Mouse (Mus musculus) hindbrain, embryonic 10.5 days (tissue): ENCODE measurements around the gene Me3. TPM values are rescaled to one million over a fixed set of nuclear protein-coding genes. Genes with fewer than 3 reads are reported as not detected.

Experiments
- DNase-seq: peaks from one replicate; pipeline ENCODE4 v3.0.0-alpha.2; 2017; ENCODE audit warnings: low spot score
- H3K27ac ChIP-seq: fragments of 300-500 bp; sonication (generic); 2 replicates; pipeline ENCODE4 v1.5.1; 2016; ENCODE audit warnings: mild to moderate bottlenecking, moderate library complexity
- H3K27me3 ChIP-seq: fragments of 300-500 bp; sonication (generic); 2 replicates; pipeline ENCODE4 v1.6.1; 2016; ENCODE audit warnings: mild to moderate bottlenecking; ENCODE audit not compliant: poor library complexity, insufficient read depth, severe bottlenecking
- H3K36me3 ChIP-seq: fragments of 300-500 bp; sonication (generic); 2 replicates; pipeline ENCODE4 v1.6.1; 2016; ENCODE audit warnings: mild to moderate bottlenecking, moderate library complexity
- H3K4me1 ChIP-seq: fragments of 300-500 bp; sonication (generic); replicated peaks from 2 replicates; pipeline ENCODE4 v1.6.1; 2016; ENCODE audit warnings: mild to moderate bottlenecking
- H3K4me3 ChIP-seq: fragments of 300-500 bp; sonication (generic); 2 replicates; pipeline ENCODE4 v1.5.1; 2016; ENCODE audit warnings: mild to moderate bottlenecking, moderate library complexity
- H3K9me3 ChIP-seq: fragments of 300-500 bp; sonication (generic); 2 replicates; pipeline ENCODE4 v1.6.1; 2016; ENCODE audit warnings: mild to moderate bottlenecking, moderate library complexity
- WGBS: fragments of 180-500 bp; shearing (Covaris S2); methylation state at CpG from one replicate; pipeline ENCODE4 v1.1.7; 2016; 5-methylcytosine and 5-hydroxymethylcytosine counted together
- polyA plus RNA-seq: library from polyadenylated mRNA; unstranded; fragments of >200 nt; fragmentation: Nextera tagmentation; extraction: Ambion mirVana; gene quantifications from 2 replicates; pipeline ENCODE4 v1.2.1, GENCODE M21; 2016

The Me3 gene
- polyA plus RNA-seq, 1 experiment from 2014 or later: 3.3 TPM

DNA sequence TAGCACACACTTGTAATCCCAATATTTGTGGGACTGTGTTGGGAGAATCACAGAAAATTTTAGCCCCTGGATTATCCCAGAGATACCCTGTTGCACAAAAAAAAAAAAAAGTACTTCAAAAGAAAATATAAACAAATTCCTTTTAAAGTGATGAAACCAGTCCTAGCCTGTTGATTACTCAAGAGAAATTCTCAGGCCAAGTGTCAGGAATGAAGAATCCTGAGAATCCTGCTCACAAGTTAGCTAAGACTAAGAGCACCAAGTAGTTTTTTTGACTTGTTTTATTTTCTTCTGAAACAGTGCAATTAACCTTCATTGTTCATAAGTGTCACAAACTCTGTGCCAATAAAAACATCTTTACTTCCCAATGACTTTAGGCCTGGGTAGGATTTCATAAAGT is 44.0 kb downstream of the Me3 start:
- Histone ChIP-seq H3K4me3 (no peak overlapping the region), H3K27me3 (no peaks in the 10 kb centered on the region), H3K4me1 (peaks cover 3% of the 10 kb centered on the region; the same call in 1 of the 2 replicates), H3K9me3 (no peaks in the 10 kb centered on the region), H3K27ac (no peak overlapping the region), H3K36me3 (no peaks in the 10 kb centered on the region)
- no peak for DNase-seq

DNA sequence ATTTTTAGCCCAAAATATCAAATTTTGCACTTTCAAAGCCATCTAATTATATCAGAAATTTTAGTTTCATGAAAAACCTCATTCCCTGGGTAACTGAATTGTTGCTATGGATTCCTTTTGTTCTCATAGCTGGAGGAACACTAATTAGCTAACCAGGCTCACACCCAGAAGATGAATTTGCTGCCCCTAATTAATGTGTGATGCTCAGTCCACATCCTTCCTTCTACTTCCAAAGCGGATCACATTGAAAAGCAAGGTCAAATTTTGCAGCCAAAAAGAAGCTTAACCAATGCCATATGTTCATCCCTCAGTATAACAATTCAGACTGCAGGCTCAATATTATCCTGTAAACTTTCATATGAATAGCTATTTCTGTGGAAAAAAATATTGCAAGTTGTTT is 45.7 kb downstream of the Me3 start:
- Histone ChIP-seq H3K4me3 (no peak overlapping the region), H3K27ac (no peak overlapping the region; the same call in 1 of the 2 replicates), H3K9me3 (no peaks in the 10 kb centered on the region), H3K27me3 (no peaks in the 10 kb centered on the region), H3K36me3 (no peaks in the 10 kb centered on the region), H3K4me1 (peaks cover 15% of the 10 kb centered on the region)
- no peak for DNase-seq
- WGBS: 68% methylated on average over 1 of the region's 1 CpGs

DNA sequence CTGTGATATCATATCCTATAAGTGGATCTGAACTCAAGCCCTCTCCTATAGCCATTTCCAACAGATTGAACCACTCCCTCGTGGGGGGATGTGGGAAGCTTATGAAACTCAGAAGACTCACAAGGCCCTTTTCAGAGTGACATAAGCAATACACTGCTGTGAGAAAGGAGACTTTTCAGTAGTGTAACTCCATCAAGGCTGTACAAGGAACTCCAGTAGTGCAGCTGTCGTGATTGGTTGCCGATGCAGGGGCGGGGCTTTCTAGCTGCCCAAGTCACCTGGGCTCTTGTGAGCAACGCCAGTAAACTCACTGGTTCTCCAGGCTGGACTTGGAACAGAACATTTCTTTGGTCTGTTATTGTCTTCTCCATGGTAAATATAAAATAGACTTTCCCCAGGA is 46.5 kb downstream of the Me3 start:
- H3K27me3 ChIP-seq: no peaks in the 10 kb centered on the region
- peaks cover 15% of the 10 kb centered on the region for H3K4me1 ChIP-seq
- 0 out of 2 replicates have a peak overlapping the region, but pooled peaks have one; percentile 41 for H3K27ac ChIP-seq
- H3K4me3 ChIP-seq: no peak overlapping the region
- no peaks in the 10 kb centered on the region for H3K36me3 ChIP-seq
- DNase-seq: no peak
- 91% methylated on average over 5 of the region's 5 CpGs for WGBS
- no peaks in the 10 kb centered on the region for H3K9me3 ChIP-seq

DNA sequence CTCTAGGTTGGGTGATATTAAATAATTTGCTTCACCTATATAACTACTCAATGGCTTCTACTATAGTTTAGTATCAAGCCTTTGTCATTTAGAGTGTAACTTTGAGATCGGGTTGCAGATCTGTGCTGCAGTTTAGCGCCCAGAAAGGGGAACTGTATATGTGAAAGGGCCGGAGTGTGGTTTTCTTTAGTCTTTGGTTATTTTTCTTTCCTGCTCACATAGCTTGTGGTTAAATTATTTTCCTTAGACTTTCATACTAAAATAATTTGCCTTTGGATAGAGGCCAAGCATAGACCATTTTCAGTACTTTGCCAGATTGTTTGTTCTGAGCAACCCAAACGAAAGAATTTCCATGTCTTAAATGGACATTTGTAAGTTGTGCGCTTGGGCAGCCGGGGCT is 46.9 kb downstream of the Me3 start:
- no peak overlapping the region for H3K27ac ChIP-seq
- H3K9me3 ChIP-seq: no peaks in the 10 kb centered on the region
- no peaks in the 10 kb centered on the region for H3K27me3 ChIP-seq
- 88% methylated on average over 6 of the region's 6 CpGs for WGBS
- H3K36me3 ChIP-seq: no peaks in the 10 kb centered on the region
- no peak for DNase-seq
- peaks cover 15% of the 10 kb centered on the region for H3K4me1 ChIP-seq
- no peak overlapping the region for H3K4me3 ChIP-seq

DNA sequence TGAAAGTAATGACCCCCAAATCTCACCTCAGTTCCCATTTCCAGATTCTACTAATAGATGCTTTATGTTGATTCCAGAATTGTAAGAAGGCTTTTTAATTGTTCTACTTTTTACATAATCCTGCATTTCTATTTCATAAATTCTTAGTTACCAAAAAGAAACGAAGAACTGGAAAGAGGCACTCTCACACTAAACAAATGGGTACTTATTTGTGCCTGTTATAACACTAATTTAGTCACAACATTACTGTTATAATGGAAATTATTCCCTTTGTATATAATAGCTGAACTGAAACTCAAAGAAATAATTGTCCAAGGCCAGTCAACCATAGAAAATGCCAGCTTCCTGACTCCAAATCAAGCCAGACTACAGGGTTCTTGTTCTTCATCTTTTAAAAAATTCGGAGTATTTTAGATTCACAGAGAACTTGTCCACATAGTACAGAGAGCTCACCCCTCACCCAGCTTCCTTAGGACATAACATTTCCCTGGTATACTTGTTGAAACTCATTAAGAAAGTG is 47.5 kb downstream of the Me3 start:
- H3K4me1 ChIP-seq: peaks cover 15% of the 10 kb centered on the region
- DNase-seq: no peak
- H3K27ac ChIP-seq: no peak overlapping the region
- H3K27me3 ChIP-seq: no peaks in the 10 kb centered on the region
- no peaks in the 10 kb centered on the region for H3K36me3 ChIP-seq
- H3K9me3 ChIP-seq: no peaks in the 10 kb centered on the region
- WGBS: 48% methylated on average over 2 of the region's 2 CpGs
- H3K4me3 ChIP-seq: no peak overlapping the region

DNA sequence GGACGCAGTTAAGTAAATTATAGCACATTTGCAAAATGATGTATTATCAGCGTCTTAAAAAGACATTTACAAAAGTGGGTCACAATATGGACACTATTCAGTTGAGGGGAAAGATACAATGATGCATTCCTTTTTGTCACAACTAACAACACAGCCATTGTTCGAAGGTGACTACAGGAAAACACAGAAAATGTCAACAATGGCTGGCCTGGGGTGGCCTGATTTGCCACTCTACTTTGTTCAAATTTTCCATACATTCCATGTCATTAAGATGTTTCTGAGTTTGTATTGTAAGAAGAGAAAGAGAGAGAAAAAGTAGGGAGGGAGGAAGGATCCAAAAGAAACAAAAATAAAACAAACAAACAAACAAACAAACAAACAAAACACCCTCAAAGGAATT is 48.7 kb downstream of the Me3 start:
- no peak for DNase-seq
- Histone ChIP-seq H3K36me3 (no peaks in the 10 kb centered on the region), H3K4me1 (peaks cover 15% of the 10 kb centered on the region), H3K4me3 (no peak overlapping the region), H3K27me3 (no peaks in the 10 kb centered on the region), H3K27ac (no peak overlapping the region; the same call in 1 of the 2 replicates), H3K9me3 (no peaks in the 10 kb centered on the region)
- WGBS: 66% methylated on average over 3 of the region's 3 CpGs

DNA sequence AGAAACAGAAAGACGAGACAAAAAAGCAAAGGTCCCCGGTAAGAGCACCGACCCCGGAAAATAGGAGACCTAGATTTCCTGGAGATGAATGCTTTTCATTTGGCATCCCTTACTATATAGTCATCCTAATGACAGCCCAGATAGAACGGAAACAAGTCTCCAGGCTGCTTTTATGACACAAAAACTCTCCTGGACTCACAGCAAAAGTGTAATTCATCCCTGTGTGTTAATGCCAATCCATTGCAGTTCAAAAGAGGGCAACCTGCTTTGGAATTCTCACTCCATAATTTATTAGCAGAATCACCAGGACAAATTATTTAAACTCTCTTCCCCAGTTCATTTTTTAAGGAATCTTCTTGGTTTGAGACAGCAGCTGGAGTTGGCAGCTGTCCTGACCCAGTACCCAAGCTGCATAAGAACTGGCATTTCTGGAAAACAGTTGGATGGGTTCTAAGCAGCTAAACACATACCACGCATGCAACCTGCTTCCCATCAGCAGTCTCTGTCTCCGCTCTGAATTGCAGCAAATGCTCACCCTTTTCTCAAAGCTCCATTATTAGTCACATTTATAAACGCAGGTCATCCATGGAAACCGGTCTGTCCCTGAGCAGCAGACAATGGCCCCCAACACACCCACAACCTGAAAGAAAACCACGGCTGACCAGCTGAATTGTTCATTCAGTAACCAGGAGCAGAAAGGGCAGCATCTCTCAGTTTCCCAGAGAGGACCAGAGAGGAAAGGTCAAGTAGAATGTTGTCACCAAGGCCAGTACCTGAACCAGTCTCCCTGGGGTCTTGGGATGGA is 49.7 kb downstream of the Me3 start:
- Histone ChIP-seq H3K27ac (peak overlapping the region; percentile 17; the same call in 1 of the 2 replicates), H3K36me3 (no peaks in the 10 kb centered on the region)
- WGBS: 64% methylated on average over 10 of the region's 10 CpGs

DNA sequence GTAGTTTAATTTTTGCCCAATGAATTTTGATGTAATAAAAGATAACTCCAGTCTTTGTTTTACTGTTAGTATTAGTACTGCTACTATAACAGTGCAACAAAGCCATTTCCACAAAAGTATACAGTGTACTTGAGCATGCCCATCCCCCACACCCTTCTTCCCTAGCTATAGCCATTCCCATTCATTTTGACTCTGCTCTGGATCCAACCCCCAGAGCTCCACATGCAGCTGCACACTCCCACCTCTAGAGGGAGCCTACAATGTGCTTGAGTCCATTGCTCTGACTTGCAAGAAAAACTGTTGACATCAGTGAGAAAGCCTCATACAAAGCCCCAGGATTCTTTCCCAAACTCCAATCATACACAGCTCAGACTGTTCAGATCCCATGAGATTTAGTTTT is 66.0 kb downstream of the Me3 start:
- Histone ChIP-seq H3K36me3 (no peaks in the 10 kb centered on the region), H3K4me1 (peaks cover 16% of the 10 kb centered on the region; the same call in 1 of the 2 replicates), H3K27ac (no peak overlapping the region), H3K4me3 (no peak overlapping the region), H3K27me3 (no peaks in the 10 kb centered on the region), H3K9me3 (no peaks in the 10 kb centered on the region)
- peak; percentile 40 for DNase-seq

More for the DNA sequence above, 49.7 kb downstream of the Me3 start:
- peaks cover 15% of the 10 kb centered on the region for H3K4me1 ChIP-seq
- no peaks in the 10 kb centered on the region for H3K9me3 ChIP-seq
- DNase-seq: no peak
- H3K27me3 ChIP-seq: no peaks in the 10 kb centered on the region
- H3K4me3 ChIP-seq: no peak overlapping the region

DNA sequence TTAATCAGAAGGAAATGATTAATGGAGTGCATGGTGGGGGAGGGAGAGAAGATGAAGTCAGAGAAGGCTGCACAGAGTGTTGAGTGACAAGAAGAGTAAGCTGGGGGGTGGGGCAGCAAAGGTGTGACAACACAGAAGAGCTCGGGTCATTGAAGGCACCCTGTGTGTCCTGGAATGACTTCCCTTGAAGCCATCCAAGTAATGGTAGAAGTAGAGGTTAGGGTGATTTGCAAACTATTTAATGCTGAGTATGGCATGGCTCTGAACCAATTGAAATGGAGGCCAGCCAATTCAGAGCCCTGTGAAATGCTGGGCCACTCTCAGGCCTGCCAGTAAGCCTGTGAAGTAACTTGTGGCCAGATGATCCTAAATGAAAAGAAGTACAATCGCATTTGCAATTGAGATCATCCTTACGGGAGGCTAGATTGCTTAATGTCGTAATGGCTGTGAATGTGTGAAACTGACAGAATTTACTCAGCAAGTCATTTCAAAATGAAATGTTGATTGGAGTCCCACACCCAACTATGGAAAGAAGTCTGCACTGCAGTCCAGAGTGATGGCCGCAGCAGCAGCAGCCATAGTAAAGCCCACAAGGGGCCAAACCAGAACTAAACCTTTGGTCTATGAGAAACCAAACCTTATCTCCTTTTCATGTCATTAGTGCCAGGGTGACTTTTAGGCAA is 67.6 kb downstream of the Me3 start:
- Histone ChIP-seq H3K9me3 (no peaks in the 10 kb centered on the region), H3K27ac (no peak overlapping the region), H3K27me3 (no peaks in the 10 kb centered on the region), H3K4me3 (no peak overlapping the region), H3K4me1 (peaks cover 16% of the 10 kb centered on the region; the same call in 1 of the 2 replicates), H3K36me3 (no peaks in the 10 kb centered on the region)
- WGBS: 82% methylated on average over 5 of the region's 5 CpGs
- DNase-seq: no peak

DNA sequence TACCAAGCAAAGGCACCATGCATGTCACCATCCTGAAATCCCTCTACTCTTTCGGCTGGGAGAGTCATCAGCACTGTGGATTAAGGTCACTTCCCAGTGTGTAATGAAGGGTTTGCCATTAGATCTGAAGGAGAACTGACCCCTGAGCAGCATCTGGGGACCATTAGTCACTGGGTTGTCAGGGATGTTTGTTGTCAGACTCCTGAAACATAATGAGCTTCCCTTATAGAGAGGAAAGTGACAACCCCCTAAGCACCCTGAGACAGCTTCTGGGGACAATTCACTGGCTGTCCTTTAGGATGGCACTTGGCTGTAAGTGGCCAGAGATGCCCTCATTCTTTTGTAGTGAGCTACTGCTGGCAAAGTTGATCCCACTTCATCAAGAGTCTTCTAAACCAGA is 68.3 kb downstream of the Me3 start:
- H3K27ac ChIP-seq: no peak overlapping the region
- no peak for DNase-seq
- H3K27me3 ChIP-seq: no peaks in the 10 kb centered on the region
- peaks cover 16% of the 10 kb centered on the region; the same call in 1 of the 2 replicates for H3K4me1 ChIP-seq
- no peaks in the 10 kb centered on the region; the same call in 1 of the 2 replicates for H3K9me3 ChIP-seq
- 38% methylated on average over 1 of the region's 1 CpGs for WGBS
- H3K4me3 ChIP-seq: no peak overlapping the region
- H3K36me3 ChIP-seq: no peaks in the 10 kb centered on the region

DNA sequence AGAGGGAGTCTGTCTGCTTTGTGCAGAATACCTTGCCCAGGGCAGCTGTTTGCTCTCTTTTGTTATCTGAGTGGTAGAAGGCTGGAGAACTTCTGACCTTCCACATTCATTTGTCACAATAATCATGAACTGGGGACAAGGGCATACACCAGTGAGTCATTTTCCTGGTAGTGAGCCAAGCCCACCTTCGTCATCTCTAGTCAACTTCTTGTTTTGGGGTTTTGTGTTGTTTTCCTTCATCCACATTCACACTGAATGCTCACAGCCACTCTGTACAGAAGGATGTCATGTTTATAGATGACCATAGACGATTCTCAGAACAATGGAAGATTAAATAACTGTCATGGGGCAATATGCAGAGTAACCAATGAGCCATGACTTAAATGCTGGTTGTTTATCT is 78.6 kb downstream of the Me3 start:
- 72% methylated on average over 2 of the region's 2 CpGs for WGBS
- Histone ChIP-seq H3K27ac (no peak overlapping the region), H3K27me3 (no peaks in the 10 kb centered on the region), H3K4me3 (no peak overlapping the region), H3K9me3 (no peaks in the 10 kb centered on the region; the same call in 1 of the 2 replicates), H3K36me3 (no peaks in the 10 kb centered on the region), H3K4me1 (no peaks in the 10 kb centered on the region)
- DNase-seq: no peak

DNA sequence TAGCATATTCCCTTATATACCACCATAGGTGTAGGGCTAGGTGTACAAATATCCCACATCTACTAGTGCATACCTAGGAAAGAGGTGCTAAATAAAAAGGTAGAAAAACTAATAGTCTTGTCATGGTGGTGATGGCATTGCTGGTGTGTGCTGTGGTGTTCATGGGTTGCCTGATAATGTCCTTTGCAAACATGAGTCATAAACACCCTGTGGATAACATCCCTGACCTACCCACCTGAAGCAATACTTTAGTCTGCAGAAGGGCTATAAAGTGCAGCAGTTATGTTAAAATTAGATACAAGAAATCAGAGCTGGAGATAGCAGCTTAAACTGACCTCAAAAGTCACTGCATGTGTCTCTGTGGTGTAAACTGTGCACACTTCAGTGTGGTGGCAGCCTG is 80.9 kb downstream of the Me3 start:
- no peak overlapping the region for H3K4me3 ChIP-seq
- DNase-seq: no peak
- no peak overlapping the region for H3K27ac ChIP-seq
- no peaks in the 10 kb centered on the region for H3K9me3 ChIP-seq
- H3K27me3 ChIP-seq: no peaks in the 10 kb centered on the region
- no peaks in the 10 kb centered on the region for H3K4me1 ChIP-seq
- H3K36me3 ChIP-seq: no peaks in the 10 kb centered on the region

DNA sequence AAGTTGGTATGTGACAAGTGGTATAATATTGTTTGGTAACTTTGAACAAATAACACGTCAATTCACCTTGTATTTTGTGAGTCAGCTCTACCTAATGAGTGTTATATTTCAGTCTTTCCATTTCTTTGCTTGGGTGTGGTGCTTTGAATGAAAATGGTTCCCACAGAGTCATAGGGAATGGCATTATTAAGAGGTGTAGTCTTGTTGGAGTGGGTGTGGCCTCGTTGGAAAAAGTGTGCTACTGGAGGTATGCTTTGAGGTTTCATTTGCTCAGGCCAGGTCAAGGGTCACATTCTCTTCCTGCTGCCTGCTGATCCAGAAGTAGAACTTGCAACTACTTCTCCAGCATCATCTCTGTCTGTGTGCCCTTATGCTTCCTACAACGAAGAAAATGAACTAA is 84.0 kb downstream of the Me3 start:
- Histone ChIP-seq H3K36me3 (no peaks in the 10 kb centered on the region), H3K27ac (no peak overlapping the region), H3K4me1 (no peaks in the 10 kb centered on the region), H3K27me3 (no peaks in the 10 kb centered on the region), H3K9me3 (no peaks in the 10 kb centered on the region), H3K4me3 (no peak overlapping the region)
- WGBS: 79% methylated on average over 3 of the region's 3 CpGs
- DNase-seq: no peak
